Mouse (Mus musculus) left cerebral cortex, postnatal 14 days (tissue): ENCODE measurements around the gene Fbxl12. TPM values are rescaled to one million over a fixed set of nuclear protein-coding genes. Genes with fewer than 3 reads are reported as not detected.

Experiments
- DNase-seq, 2 experiments: peaks; one replicate each; pipeline ENCODE4 v3.0.0; 2021 to 2022; ENCODE audit warnings: low spot score in 2 of 2, mixed read lengths in 1 of 2
- intact Hi-C: fragments of 180-260 bp; cut with DNase I; formaldehyde crosslinking; loops from one replicate; pipeline ENCODE4 v1.15.1; 2025
- total RNA-seq, 2 experiments: library from RNA; stranded (reverse); gene quantifications; 2 replicates each; pipeline ENCODE4 v1.2.3; 2021

Fbxl12 gene
- total RNA-seq, 2 experiments from 2014 or later, result 16.8 to 16.9 TPM

- intact Hi-C loops, result loop anchor here (2.0 kb wide), 1 partner anchor 37 kb away; the partner anchor contains the start of gene Fbxl12
- peak; percentile 85 to 90 for DNase-seq
Measured at GRCm38 (mm10) chr9:20607100-20607974, 37.2 kb downstream of the Fbxl12 start.

- DNase-seq, result no peak
- intact Hi-C loops, result loop anchor here (2.0 kb wide), 1 partner anchor 39 kb away; the partner anchor contains the start of gene Fbxl12
Measured at GRCm38 (mm10) chr9:20606269-20606668, 38.3 kb downstream of the Fbxl12 start.

- no peak for DNase-seq
- intact Hi-C loops, result no loop called here
Measured at GRCm38 (mm10) chr9:20601270-20601669, 43.3 kb downstream of the Fbxl12 start.

- intact Hi-C loops, result loop anchor here (2.0 to 5.0 kb wide), 2 partner anchors 88 to 119 kb away; partner anchors contain the start of genes Zfp26 and Zfp426
Measured at GRCm38 (mm10) chr9:20581175-20581634, 63.4 kb downstream of the Fbxl12 start, which contains the start of gene Zfp846. Zfp846 (plus strand) TSS chr9:20581291.

GRCm38 (mm10) chr9:20576591-20576990, 68.0 kb downstream of the Fbxl12 start:
- DNase-seq, result no peak
- intact Hi-C loops, result no loop called here

More at GRCm38 (mm10) chr9:20581175-20581634, 63.4 kb downstream of the Fbxl12 start, which contains the start of gene Zfp846:
- peak; percentile 99 for DNase-seq

- intact Hi-C loops, result no loop called here
- DNase-seq, result no peak
Measured at GRCm38 (mm10) chr9:20571060-20571459, 73.5 kb downstream of the Fbxl12 start.

Other genes starting within 250 kb of the Fbxl12 start
- gene Zfp26, start 184.6 kb downstream of the Fbxl12 start, total RNA-seq, result 10 to 100 TPM; 24.4 to 26.6 TPM
- gene Zfp426, start 152.0 kb downstream of the Fbxl12 start, total RNA-seq, result 10 to 100 TPM; 29.2 to 29.5 TPM
- 10 to 100 TPM; 46.3 to 46.6 TPM for gene Zfp266, start 123.3 kb downstream of the Fbxl12 start, total RNA-seq
- gene Zfp846, start 63.5 kb downstream of the Fbxl12 start, total RNA-seq, result 10 to 100 TPM; 18.3 to 24.4 TPM
- gene Ubl5, start 1.9 kb downstream of the Fbxl12 start, total RNA-seq, result 100 to 1,000 TPM; 346 to 360 TPM
- gene Pin1, start 7.3 kb upstream of the Fbxl12 start, total RNA-seq, result 10 to 100 TPM; 46.0 to 46.7 TPM
- gene Olfm2, start 101.6 kb upstream of the Fbxl12 start, total RNA-seq, result 100 to 1,000 TPM; 205 to 210 TPM
- gene Col5a3, start 170.3 kb upstream of the Fbxl12 start, total RNA-seq, result 1 to 10 TPM; 1.8 to 1.9 TPM
- gene Rdh8, start 173.7 kb upstream of the Fbxl12 start, total RNA-seq, result not detected
- 10 to 100 TPM; 54.4 to 57.9 TPM for gene A230050P20Rik, start 223.9 kb upstream of the Fbxl12 start, total RNA-seq
- 10 to 100 TPM; 10.3 to 11.1 TPM for gene Angptl6, start 235.0 kb upstream of the Fbxl12 start, total RNA-seq
- 10 to 100 TPM; 22.8 to 25.7 TPM for gene Ppan, start 243.4 kb upstream of the Fbxl12 start, total RNA-seq